Mouse (Mus musculus): ENCODE data around the gene Ptar1.
"Not testable (repeated sequence)": the region's sequence is repeated elsewhere in the genome, so short reads cannot be mapped to it uniquely, and the experiment has no call there.

The Ptar1 gene

DNA sequence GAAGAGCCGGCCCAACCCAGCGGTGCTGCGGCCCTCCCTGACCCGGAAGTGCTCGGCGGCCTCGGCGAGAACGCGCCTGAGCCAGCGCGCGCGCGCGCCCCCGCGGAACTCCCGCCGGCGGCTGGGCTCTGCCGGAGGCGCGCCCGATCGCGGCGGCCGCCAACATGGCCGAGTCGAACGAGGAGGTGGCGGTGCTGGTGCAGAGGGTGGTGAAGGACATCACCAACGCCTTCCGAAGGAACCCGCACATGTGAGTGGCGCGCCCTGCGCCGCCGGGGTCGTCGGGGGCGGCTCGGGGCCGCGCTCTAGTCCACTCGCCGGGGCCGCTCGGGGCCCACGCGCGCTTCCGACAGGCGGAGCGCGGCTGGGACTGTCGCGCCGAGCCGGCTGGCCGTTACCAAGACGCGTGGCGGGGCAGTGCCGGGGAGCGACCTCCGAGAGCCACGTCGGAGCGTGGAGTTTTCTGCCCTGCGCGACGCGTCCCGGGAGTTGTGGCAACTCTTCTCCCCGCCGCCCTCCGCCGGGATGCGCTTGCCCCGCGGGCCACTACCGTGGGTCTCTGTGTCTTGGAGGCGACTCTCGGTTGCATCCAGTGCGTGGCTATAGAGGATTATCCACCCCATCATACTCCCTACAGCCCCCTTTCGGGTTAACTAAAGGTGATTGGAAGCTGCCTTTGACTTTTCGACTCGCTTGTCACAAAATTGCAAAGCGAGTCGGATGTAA is at the start of gene Ptar1:
Gene Ptar1, plus strand, starts transcription at position 134 of the 726 bp plus-strand sequence.
- peak; percentile 94 for ATAC-seq (ENCODE audit: low TSS enrichment)

DNA sequence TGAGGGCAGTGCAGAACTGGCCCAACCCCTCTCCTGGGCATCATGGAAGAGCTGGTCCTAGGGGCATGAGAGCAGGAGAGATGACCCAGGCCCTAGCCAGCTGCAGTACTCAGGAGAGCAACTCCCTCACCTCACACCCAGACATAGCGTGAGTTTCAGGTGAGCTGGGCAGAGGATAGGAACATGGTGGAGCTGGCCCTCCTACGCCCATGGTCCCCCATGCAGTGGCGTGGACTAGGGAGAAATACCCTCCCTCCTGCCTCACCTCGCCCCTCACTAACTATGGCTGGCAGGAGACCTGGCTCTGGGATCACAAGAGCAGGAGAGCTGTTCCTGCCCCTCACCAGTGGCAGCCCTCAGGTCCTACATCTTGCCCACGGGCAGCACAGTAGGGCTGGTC is 43.4 kb upstream of the Ptar1 start:
- ATAC-seq (ENCODE audit: low TSS enrichment): no peak

DNA sequence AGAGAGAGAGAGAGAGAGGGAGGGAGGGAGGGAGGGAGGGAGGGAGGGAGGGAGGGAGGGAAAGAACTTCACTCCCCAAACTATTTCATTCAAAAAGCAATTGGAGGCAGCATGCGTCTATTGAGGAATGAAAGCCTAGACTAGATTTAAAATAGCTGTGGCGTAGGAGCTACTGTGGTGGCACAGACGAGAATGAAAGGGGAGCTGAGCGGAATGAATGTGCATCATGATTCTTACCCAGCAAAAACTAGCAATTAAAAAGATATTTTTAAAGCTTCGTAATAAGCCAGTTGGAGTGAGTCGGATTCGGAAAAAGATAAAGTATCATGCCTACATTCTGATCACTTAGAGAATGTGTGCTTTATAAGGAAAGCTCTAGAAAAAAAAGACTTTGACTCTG is 41.9 kb upstream of the Ptar1 start:
- ATAC-seq (ENCODE audit: low TSS enrichment): peak; percentile 90

DNA sequence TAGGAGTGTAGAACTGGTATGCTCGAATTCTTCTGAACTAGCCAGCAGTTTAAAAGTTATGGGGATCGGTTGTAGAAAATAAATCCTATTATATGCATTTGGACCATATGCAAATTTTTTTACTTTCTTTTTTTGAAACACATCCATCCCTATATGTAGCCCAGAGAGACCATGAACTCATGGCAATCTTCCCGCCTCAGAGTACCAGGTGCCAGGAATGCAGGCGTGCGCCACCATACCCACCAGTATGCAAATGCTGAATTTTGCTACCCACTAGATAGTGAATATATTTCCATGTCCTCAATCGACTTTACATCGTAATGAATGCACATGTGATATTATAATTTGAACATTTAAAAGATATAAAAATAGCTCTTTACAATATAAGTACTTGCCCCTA is 39.9 kb upstream of the Ptar1 start:
- peak; percentile 71 for ATAC-seq (ENCODE audit: low TSS enrichment)

DNA sequence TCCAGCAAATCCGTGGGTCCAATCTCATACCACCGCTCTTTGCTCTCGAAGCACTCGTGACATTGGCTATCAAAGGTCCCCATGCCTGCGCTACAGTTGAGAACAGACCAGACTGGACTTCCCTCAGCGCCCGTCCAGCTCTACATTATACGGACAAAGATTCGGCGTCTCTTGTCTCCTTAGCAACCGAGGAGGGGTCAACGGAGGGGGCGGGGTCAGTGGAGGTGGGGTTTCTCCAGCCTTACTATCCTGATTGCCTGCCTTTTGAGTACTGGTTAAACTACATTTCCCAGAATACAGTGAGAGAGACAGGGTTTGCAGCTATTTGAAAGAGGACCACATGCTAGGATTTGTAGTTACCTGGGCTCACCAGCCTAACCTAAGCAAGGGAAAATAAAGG is 34.6 kb upstream of the Ptar1 start, which contains the start of gene 1700028P14Rik:
Gene 1700028P14Rik, minus strand, starts transcription at position 169 of the 400 bp plus-strand sequence.
- 0 out of 2 replicates have a peak, but pooled peaks have one; percentile 31 for ATAC-seq (ENCODE audit: low TSS enrichment)

DNA sequence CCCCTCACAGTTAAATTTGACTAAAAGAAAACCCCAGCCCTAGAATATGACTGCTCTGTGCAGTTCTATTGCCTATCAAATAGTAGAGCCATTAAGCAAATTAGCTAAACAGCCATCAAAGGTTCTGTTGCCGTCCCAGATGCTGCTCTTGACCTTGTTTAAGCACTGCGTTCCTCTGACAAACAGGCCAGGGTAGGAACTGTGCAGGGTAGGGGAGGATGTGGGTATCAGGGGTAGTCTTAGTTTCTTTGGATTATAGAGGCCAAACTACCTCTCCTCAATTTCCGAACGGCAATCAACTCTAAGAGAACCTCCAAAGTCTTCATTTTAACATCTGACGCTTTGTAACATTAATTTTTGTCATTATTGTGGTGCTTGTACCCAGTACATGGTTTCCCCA is 34.1 kb upstream of the Ptar1 start:
- ATAC-seq (ENCODE audit: low TSS enrichment): no peak

DNA sequence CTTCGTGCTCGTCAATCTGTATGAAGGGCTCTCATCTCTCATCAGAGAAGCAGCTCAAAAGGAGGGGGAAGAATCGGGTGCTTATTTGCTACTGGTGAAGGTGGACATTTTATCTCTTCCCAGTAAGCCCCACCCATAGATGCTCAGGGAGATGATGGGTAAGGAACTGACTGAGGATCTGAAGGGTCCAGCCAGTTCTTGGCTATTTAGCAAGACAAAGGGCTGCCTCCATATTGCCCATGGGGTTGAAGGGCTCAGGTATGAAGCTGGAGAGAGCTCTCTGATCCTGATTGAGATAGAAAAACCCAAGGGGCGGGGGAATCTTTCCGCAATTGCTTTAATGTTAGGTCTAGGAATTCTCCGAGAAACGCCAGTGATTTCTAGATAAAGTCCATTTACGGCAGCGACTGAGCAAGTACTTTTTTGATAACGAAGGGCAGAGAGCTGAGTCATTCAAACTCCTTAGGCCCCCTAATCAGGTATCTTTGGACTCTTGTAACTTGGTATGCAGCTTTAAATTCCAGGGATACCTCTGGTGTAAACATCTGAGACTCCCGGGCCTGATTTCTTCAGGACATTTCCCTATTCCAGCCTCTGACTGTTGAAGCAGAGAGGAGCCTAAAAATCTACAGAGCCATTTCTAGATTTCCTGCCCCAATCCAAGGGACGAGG is 29.8 kb upstream of the Ptar1 start:
- no peak for ATAC-seq (ENCODE audit: low TSS enrichment)

DNA sequence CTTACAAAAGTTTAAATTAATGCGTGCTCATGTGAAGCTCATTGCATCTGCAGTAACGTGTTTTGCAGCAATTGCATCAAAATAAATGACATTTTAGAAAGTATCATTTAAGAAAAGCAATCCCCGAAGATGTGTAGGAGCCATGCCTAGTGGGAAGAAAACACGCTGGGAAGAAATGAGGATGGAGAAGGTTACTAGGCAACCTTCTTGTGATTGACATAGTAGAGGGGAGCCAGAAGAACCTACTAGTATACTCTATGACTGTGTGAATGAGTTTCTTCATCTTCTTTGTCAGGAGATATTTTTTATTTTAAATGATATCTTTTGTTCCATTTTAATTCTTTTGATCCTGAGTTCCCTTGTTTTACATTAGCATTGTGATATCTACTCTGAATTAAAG is 28.9 kb upstream of the Ptar1 start:
- ATAC-seq (ENCODE audit: low TSS enrichment): peak; percentile 70; the same call in 1 of the 2 replicates

DNA sequence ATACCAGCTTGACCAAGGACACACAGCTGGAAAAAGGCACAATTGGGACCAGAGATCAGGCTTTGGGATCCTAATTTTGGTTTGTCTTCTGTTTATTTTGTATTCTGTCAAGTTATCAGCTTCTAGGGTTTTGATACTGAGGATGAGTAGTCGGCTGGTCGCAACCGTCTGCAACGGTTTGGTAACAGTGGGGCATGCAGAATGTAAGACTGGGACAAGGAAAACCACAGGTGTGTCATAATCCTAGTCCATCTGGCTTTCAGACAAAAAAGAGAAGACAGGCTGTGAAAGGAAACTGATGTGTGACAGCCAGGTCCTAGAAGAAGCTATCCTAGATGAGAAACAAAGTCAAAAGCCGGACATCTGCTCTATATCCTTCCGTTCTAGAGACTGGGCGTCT is 23.1 kb upstream of the Ptar1 start:
- ATAC-seq (ENCODE audit: low TSS enrichment): no peak

DNA sequence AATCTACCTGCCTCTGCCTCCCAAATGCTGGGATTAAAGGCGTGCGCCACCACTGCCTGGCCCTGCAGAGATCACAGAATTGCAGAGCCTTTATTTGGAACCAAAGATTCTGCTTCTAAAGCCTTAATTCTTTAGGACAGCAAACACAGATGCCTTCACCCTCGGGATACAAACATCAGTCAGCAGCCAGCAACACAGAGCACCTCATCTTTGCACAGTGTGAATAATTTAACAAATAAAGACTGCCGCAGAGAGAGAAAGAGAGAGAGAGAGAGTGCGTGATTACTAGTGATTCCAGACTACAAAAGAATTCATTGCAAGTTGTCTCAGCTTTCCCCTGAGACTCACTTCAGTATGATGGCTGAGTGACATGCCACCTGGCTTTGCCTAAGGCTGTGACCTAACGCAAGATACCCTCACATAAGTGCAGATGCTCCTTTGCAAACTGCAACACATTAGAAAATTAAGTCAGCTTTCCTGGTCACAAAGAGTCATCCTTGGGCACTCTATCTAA is 19.0 kb upstream of the Ptar1 start:
- no peak for ATAC-seq (ENCODE audit: low TSS enrichment)

DNA sequence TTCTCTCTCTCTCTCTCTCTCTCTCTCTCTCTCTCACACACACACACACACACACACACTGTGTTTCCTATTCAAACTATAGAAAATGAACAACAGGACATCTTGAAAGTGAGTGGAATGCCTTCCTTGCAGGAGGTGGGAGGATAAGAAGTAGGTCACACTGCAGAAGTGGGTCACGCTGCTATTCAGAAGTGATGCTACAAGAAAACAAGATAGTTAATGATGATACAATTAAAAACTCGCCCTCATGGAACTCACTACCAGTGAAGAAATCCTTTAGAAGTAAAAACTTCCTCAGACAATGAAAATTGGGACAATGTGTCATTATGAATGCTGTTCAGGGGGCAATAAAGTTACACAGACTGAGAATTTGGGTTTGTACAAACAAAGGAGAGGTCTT is 14.2 kb upstream of the Ptar1 start:
- ATAC-seq (ENCODE audit: low TSS enrichment): no peak; the same call in 1 of the 2 replicates

DNA sequence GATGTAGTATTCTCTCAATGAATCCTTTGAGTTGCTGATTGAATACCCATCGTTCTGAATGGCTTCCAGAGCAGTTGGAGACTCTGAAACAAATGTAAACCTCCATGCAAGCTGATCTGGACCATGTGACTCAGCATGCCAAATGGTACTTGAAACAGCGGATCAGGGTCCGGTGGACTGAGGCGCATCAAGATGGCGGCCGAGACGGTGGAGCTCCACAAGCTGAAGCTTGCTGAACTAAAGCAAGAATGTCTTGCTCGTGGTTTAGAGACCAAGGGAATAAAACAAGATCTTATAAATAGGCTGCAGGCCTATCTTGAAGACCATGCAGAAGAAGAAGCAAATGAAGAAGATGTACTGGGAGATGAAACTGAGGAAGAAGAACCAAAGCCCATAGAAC is 11.6 kb upstream of the Ptar1 start:
- not testable (repeated sequence) for ATAC-seq (ENCODE audit: low TSS enrichment)

DNA sequence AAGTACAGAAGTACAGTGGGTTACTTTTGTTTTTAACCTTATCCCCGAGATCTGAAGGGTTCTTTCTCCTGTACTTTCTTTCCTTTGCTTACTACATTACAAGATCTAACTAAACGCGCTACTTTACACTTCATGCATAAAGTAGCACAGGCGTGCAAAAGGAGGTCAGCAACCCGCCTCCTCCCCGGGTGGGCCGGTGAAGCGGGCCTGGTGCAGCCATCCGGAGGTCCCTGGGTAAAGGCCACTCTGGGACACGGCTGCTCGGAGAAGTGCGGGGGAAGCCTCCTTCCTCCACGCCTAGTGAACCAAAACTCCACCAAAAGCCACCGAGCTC is 300 bp upstream of the Ptar1 start:
- ATAC-seq (ENCODE audit: low TSS enrichment): no peak

DNA sequence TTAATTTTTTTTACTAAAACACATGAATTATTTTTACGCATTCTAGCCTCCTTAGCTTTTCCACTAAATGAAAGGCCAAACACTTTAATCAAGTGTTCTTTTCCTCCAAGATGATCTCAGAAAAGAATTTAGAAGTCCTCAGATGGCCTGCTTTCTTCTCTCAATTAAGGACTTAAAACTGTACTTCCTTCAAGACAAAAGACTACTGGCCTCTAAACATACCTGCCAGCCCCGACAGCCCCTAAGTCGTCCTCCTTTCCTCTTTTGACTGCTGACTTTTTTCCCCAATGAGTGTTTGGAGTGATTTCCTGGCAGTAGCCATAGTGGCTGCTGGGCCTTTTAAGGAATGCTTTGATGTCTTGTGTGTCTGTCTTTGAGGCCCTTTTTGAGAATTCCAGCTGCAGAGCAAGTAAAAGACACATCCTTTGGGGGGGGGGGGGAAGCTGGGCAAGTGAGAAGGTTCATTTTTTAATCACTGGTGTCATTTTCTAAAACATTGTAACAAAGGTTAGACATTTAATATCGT is 1.3 kb downstream of the Ptar1 start:
- no peak for ATAC-seq (ENCODE audit: low TSS enrichment)

DNA sequence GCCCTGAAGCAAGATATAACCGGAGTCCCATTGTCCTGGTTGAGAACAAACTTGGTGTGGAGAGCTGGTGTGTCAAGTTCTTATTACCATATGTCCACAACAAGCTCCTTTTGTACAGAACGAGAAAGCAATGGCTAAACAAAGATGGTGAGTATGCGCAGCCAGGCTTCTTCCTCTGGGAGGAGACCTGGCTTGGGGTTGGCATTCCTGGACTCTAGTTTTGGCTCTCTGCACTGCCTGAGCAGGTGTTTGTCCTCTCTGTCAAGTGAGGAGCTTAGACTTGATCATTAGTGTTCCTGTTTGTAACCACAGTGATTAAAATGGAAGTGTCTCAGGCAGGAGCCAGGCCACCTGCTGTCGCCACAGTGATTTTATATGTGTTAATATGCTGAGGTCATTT is 7.1 kb downstream of the Ptar1 start:
- ATAC-seq (ENCODE audit: low TSS enrichment): no peak

DNA sequence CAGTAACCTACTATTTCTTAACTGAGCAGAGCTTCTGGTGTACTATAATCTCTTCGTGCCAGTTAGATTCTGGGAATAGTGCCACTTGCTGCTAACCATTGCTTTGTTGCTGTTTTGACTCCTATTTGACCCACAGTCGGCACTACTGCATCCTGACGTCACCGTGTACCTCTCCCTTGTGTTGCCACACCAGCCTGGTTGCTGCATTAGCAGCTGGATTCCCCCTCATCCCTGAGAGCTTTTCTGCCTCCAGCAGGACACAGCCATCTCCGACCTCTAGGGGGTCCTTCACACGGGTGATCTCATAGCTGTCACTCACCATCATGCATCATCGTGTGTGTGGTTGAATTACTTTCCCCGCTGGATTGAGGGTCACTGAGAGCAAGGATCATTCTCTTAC is 10.6 kb downstream of the Ptar1 start:
- ATAC-seq (ENCODE audit: low TSS enrichment): no peak

DNA sequence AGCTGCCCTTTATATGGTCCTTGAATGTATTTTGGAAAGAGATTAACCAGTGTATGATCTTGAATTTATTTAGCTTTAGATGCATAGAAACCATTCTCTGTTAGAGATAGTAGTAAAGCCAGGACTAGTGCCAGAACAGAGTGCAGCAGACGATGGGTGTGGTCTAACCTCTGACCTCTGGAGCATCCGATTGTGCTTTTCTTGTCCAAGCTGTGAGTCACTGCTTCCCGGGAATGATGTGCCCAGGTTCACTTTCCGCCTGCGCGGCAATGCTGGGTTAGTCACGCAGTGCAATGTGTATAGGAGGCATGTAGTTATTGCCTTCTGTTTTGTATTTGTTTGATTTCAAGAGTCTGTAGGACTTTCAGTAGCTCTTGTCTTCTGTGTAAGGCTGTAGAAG is 11.1 kb downstream of the Ptar1 start:
- ATAC-seq (ENCODE audit: low TSS enrichment): no peak

DNA sequence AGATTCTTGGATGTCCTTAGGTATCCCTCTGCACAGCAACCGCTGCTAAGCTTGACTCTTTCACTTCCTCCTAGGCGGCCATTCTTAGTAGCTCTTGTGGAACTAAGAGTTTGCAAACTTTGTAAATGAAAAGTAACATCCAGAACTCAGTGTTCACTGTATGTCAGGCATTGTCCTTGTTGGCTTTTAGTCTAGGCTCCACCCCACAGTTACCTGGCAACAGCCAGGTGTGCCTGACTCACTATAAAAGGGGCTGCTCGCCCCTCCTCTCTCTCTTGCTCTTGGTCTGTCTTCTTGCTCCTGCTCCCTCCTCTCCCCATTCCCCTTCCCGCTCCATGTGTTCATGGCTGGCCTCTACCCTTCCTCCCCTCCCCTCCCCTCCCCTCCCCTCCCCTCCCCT is 11.9 kb downstream of the Ptar1 start:
- ATAC-seq (ENCODE audit: low TSS enrichment): no peak

DNA sequence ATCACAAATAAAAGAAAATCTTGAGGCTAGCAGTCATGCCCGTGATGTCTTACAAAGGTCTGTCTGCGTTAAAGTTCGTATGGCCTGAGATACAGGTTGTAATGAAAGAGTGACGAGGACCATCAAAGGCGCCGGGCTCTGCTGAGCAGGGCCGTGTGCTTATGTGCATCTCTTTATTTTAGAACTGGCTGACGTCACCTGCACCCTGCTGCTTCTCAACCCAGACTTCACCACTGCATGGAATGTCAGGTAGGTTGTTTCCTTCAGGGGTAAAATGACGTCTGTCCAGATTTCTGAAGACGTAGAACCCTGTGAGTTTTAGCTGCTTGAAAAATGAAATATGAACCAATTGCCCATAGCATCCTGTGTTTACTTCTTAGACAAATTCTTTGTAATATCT is 15.7 kb downstream of the Ptar1 start:
- ATAC-seq (ENCODE audit: low TSS enrichment): no peak

DNA sequence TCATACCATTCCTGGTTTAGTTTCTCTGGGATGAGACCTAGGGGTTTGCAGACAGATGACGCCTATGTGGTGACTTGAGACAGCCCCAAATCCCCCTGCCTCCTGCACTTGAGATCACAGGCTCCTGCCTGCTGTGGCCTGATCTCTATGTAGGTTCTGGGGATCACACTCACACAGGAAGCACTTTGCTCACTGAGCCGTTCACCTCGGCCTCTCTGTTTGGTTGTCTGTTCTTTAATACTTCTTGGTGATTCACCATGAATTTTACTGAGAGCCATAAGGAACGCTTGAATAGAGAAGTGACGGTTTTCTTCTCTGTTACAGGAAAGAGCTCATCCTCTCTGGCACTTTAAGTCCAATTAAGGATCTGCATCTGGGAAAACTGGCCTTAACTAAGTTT is 18.2 kb downstream of the Ptar1 start:
- no peak for ATAC-seq (ENCODE audit: low TSS enrichment)

DNA sequence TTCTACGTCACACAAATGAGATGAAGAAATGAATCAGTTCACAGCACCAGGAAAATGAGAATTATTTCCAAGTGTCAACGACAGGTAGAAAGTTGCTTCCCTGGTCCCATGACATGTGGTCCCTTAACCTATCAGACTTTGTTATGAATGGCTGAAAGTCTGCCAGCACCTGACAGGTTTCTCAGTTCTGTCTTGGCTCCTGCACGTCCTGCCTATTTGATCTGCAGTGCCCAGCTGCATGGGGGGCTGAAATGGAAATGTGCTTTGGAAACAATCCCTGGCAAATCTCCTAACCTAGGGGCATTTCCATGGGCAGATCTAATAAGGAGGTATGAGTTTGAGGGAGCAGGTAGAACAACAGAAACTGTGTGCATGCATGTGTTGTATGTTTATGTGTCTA is 59.3 kb downstream of the Ptar1 start:
- no peak for ATAC-seq (ENCODE audit: low TSS enrichment)

DNA sequence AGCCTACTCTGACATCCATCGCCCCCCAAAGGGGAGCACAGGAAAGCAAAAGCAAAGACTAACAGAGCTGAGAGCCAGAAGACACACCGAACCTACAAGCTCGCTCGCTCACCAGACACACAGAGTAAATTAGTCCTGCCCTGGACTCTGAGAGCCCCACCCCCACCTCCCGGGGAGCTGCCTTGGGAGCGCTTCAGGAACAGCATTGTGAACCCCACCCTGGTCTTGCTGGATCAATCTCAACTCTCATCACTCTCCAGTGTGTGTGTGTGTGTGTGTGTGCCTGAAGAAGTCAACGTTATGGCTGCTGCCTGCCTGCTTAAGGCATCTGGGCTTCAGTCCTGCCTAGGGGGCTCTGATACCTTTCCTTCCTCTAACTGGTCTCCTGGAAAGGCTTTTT is 69.8 kb downstream of the Ptar1 start:
- ATAC-seq (ENCODE audit: low TSS enrichment): no peak

DNA sequence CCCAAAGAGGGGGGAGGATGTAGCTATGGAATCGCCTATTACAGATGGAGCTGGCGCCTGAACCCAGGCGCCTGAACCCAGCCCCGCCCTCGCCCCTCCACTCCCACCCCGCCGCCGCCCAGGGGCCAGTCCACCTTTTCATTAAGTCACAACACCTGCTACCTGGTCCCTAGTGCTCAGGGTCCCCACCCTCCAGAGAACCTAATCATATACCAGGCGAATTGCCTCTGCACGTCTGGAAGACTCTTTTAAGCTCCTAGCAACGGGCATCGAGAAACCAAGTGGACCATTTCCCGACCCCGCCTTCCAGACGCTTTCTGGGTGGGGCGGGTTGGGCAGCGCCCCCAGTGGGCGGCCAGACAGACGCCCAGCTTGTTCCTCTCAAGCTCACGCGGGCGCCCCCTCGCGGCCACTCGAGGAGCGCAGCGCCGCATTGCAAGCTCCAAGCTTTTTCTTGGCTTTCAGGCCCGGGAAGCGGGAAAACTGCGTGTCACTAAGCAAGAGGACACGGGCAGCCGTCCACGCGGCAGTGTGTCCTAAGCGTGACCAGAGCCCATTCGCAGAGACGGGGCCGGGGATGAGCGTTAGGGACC is 70.8 kb downstream of the Ptar1 start:
- ATAC-seq (ENCODE audit: low TSS enrichment): peak; percentile 60

All from frontal cortex, adult (tissue).